Mouse (Mus musculus): ENCODE results near the gene Gli1. TPM values are rescaled to one million over a fixed set of nuclear protein-coding genes. Genes with fewer than 3 reads are reported as not detected.
A peak's percentile ranks its signal among the peaks of the same experiment; 100 is the strongest.

The Gli1 gene
- polyA plus RNA-seq, 1 experiment: 1.00 TPM

DNA sequence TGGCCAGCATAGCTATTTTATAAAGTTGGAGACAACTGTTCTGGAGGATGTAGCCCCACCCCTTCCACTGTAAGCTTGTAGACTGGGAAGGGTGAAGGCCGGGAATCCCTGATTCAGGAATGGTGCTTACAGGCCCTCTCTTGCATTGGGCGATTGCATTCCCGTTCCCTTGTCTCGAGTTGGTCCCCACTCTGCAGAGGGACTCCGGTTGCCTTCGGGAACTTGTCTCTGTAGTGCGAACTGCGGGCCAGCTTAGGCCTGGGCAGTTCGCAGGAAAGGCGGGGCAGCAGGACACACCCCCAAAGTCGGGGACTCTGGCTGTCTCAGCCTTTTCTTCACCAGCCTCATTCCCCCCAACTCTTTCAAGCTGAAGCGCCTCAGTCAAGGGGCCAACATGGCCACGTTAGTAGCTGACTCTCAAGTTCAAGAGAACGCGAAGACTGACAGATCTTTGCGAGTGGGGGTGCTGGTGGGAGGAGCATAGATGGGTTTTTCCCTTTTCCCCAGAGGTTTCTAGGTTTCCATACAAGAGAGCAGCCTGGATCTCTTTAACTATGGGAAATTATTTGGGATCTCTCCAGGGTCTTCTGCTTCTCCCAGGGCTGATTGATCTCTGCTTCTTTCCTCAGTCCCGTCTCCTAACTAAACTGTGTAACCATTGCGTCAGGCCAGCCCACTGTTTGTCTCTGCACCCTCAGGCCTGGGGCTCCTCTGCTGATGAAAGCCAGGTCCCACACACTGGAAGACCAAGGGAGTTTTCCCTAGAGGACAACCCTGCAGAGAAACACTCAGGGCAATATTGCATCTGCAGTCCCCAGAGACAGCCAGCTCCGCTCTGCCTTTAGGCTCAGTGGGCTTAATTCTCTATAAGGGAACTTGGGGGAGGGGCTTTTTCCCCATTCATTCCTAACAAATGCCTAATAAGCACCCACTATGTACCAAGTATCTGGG lies 50.6 kb downstream of the Gli1 start:
- Histone ChIP-seq H3K4me2 (ENCODE audit: low read depth) (peak overlapping the region; percentile 94), H3ac (ENCODE audit: control insufficient read depth, insufficient read length) (peak overlapping the region; percentile 33), H3K79me2 (ENCODE audit: control insufficient read depth, insufficient read depth) (peaks cover 65% of the 10 kb centered on the region), H3K36me3 (ENCODE audit: control insufficient read depth, insufficient read depth) (peaks cover 49% of the 10 kb centered on the region), H3K27me3 (ENCODE audit: control insufficient read depth, insufficient read depth, insufficient read length) (no peaks in the 10 kb centered on the region), H3K4me3 (peak overlapping the region; percentile 100)
- no peak for TF ChIP-seq MYOD1 (IDR thresholded peaks at IDR 0.05; ENCODE audit: control insufficient read depth in 1 of 3, insufficient read length in 2 of 3, low read depth in 2 of 3)
- peak; percentile 4 for TF ChIP-seq POLR2A (IDR thresholded peaks at IDR 0.05; ENCODE audit: insufficient read length, low read depth)
- no peak for TF ChIP-seq USF1 (IDR thresholded peaks at IDR 0.05; ENCODE audit: low read depth)
- no peak for TF ChIP-seq POLR2AphosphoS2 (IDR thresholded peaks at IDR 0.05; ENCODE audit: insufficient read length, low read depth)
- no peak for TF ChIP-seq TCF12 (IDR thresholded peaks at IDR 0.05; ENCODE audit: insufficient read depth, poor library complexity, severe bottlenecking)

GRCm38 (mm10) chr10:127290307-127290929 lies 51.4 kb downstream of the Gli1 start:
- peaks cover 41% of the 10 kb centered on the region for H3K36me3 ChIP-seq (ENCODE audit: control insufficient read depth, insufficient read depth)
- no peak for TF ChIP-seq MAX (IDR thresholded peaks at IDR 0.05; ENCODE audit: low read depth)
- TF ChIP-seq CEBPB (IDR thresholded peaks at IDR 0.05; ENCODE audit: insufficient read depth, poor library complexity, severe bottlenecking): peak; percentile 99
- TF ChIP-seq MYOG (IDR thresholded peaks at IDR 0.05; ENCODE audit: control insufficient read depth in 1 of 3, insufficient read depth in 1 of 3, insufficient read length in 2 of 3, low read depth in 2 of 3): peak in 1 of 3 experiments; percentile 50
- TF ChIP-seq REST (IDR thresholded peaks at IDR 0.05; ENCODE audit: insufficient read depth, insufficient read length): peak; percentile 2
- peak; percentile 27 for TF ChIP-seq E2F4 (IDR thresholded peaks at IDR 0.05; ENCODE audit: insufficient read depth)
- no peak for TF ChIP-seq TCF3 (IDR thresholded peaks at IDR 0.05; ENCODE audit: insufficient read length, low read depth)
- peak; percentile 88 for TF ChIP-seq USF1 (IDR thresholded peaks at IDR 0.05; ENCODE audit: low read depth)
- peak; percentile 94 for TF ChIP-seq POLR2AphosphoS2 (IDR thresholded peaks at IDR 0.05; ENCODE audit: insufficient read length, low read depth)
- TF ChIP-seq POLR2A (IDR thresholded peaks at IDR 0.05; ENCODE audit: insufficient read length, low read depth): peak; percentile 97

GRCm38 (mm10) chr10:127289573-127290191 lies 52.1 kb downstream of the Gli1 start:
- H3K79me2 ChIP-seq (ENCODE audit: control insufficient read depth, insufficient read depth): peaks cover 67% of the 10 kb centered on the region
- peak overlapping the region; percentile 100 for H3K4me3 ChIP-seq
- H3K36me3 ChIP-seq (ENCODE audit: control insufficient read depth, insufficient read depth): peaks cover 34% of the 10 kb centered on the region
- H3K4me2 ChIP-seq (ENCODE audit: low read depth): peak overlapping the region; percentile 88
- TF ChIP-seq POLR2AphosphoS2 (IDR thresholded peaks at IDR 0.05; ENCODE audit: insufficient read length, low read depth) (peak; percentile 59), MYOG (IDR thresholded peaks at IDR 0.05; ENCODE audit: control insufficient read depth in 1 of 3, insufficient read depth in 1 of 3, insufficient read length in 2 of 3, low read depth in 2 of 3) (no peak), E2F4 (IDR thresholded peaks at IDR 0.05; ENCODE audit: insufficient read depth) (no peak), USF1 (IDR thresholded peaks at IDR 0.05; ENCODE audit: low read depth) (peak; percentile 0), CEBPB (IDR thresholded peaks at IDR 0.05; ENCODE audit: insufficient read depth, poor library complexity, severe bottlenecking) (no peak), POLR2A (IDR thresholded peaks at IDR 0.05; ENCODE audit: insufficient read length, low read depth) (peak; percentile 67), MYOD1 (IDR thresholded peaks at IDR 0.05; ENCODE audit: control insufficient read depth in 1 of 3, insufficient read length in 2 of 3, low read depth in 2 of 3) (no peak), SRF (IDR thresholded peaks at IDR 0.05; ENCODE audit: control insufficient read depth, insufficient read length, low read depth) (no peak), MAX (IDR thresholded peaks at IDR 0.05; ENCODE audit: low read depth) (no peak), TCF3 (IDR thresholded peaks at IDR 0.05; ENCODE audit: insufficient read length, low read depth) (no peak), REST (IDR thresholded peaks at IDR 0.05; ENCODE audit: insufficient read depth, insufficient read length) (no peak), TCF12 (IDR thresholded peaks at IDR 0.05; ENCODE audit: insufficient read depth, poor library complexity, severe bottlenecking) (no peak)
- peak overlapping the region; percentile 82 for H3ac ChIP-seq (ENCODE audit: control insufficient read depth, insufficient read length)
- no peaks in the 10 kb centered on the region for H3K27me3 ChIP-seq (ENCODE audit: control insufficient read depth, insufficient read depth, insufficient read length)

More at GRCm38 (mm10) chr10:127290307-127290929, 51.4 kb downstream of the Gli1 start:
- peaks cover 72% of the 10 kb centered on the region for H3K79me2 ChIP-seq (ENCODE audit: control insufficient read depth, insufficient read depth)
- H3K4me3 ChIP-seq: peak overlapping the region; percentile 100
- H3K4me2 ChIP-seq (ENCODE audit: low read depth): peak overlapping the region; percentile 94
- H3K27me3 ChIP-seq (ENCODE audit: control insufficient read depth, insufficient read depth, insufficient read length): no peaks in the 10 kb centered on the region
- H3ac ChIP-seq (ENCODE audit: control insufficient read depth, insufficient read length): peak overlapping the region; percentile 33

DNA sequence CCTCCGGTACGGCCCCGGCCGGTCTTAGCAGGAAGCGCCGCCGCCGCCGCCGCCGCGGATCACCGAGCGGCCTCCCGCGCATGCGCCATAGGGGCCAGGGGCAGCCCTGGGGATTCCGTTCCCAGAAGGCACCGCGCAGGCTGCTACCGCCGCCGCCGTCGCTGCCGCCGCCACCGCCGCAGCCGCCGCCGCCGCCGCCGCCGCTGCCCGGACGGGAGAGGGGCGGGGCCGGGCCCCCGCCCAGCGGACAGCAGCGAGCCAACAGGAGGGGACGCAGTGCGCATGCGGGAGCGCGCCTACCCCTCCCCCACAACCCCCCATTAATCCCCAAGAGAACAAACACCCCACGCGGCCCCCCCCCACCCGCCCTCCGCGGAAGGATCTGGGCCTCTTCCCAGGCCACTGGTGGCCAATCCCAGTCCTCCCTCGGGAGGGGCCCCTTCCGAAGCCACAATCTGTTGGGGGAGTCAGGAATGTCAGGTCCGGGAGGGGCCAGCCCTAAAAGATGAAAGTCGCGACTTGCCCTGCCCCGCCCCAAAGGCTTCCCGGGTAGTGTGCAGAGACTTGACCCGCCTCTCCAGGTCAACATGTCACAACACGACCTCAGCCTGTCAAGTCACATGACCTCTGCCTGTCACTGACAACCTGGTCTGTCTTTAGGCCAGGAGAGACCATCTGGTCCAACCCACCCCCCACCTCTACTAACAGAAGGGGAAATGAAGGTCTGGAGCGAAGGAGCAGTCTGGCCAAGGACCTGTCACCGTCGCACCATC lies 52.8 kb downstream of the Gli1 start, which contains the start of gene Mbd6:
Mbd6 (minus strand) TSS at position 219 of the 773 bp plus-strand sequence.
- TF ChIP-seq POLR2AphosphoS2 (IDR thresholded peaks at IDR 0.05; ENCODE audit: insufficient read length, low read depth) (peak; percentile 86), MAX (IDR thresholded peaks at IDR 0.05; ENCODE audit: low read depth) (no peak), USF1 (IDR thresholded peaks at IDR 0.05; ENCODE audit: low read depth) (peak; percentile 90), MYOD1 (IDR thresholded peaks at IDR 0.05; ENCODE audit: control insufficient read depth in 1 of 3, insufficient read length in 2 of 3, low read depth in 2 of 3) (peak in 1 of 3 experiments; percentile 50), POLR2A (IDR thresholded peaks at IDR 0.05; ENCODE audit: insufficient read length, low read depth) (peak; percentile 69), MYOG (IDR thresholded peaks at IDR 0.05; ENCODE audit: control insufficient read depth in 1 of 3, insufficient read depth in 1 of 3, insufficient read length in 2 of 3, low read depth in 2 of 3) (no peak)
- H3K4me2 ChIP-seq (ENCODE audit: low read depth): peak within 1 kb of the TSS; percentile 88
- peak within 1 kb of the TSS; percentile 100 for H3K4me3 ChIP-seq
- peaks cover 27% of the 10 kb centered on the region for H3K36me3 ChIP-seq (ENCODE audit: control insufficient read depth, insufficient read depth)
- H3ac ChIP-seq (ENCODE audit: control insufficient read depth, insufficient read length): peak within 1 kb of the TSS; percentile 82
- peaks cover 60% of the 10 kb centered on the region for H3K79me2 ChIP-seq (ENCODE audit: control insufficient read depth, insufficient read depth)
- no peaks in the 10 kb centered on the region for H3K27me3 ChIP-seq (ENCODE audit: control insufficient read depth, insufficient read depth, insufficient read length)

Data from myocyte (in vitro differentiated cells).